Mouse (Mus musculus) liver, adult 2 months (tissue): ENCODE results near the gene Elac2.

Experiments
- CTCF ChIP-seq: fragments of 200-500 bp; IDR thresholded peaks from 2 replicates; pipeline ENCODE4 v1.5.1; 2011; ENCODE audit warnings: low read depth, low read length, control low read depth
- POLR2A ChIP-seq: fragments of 200-500 bp; IDR thresholded peaks from 2 replicates; pipeline ENCODE4 v1.6.1; 2011; ENCODE audit warnings: low read length, control low read depth; ENCODE audit not compliant: insufficient read depth; ENCODE audit errors: extremely low read depth

DNA sequence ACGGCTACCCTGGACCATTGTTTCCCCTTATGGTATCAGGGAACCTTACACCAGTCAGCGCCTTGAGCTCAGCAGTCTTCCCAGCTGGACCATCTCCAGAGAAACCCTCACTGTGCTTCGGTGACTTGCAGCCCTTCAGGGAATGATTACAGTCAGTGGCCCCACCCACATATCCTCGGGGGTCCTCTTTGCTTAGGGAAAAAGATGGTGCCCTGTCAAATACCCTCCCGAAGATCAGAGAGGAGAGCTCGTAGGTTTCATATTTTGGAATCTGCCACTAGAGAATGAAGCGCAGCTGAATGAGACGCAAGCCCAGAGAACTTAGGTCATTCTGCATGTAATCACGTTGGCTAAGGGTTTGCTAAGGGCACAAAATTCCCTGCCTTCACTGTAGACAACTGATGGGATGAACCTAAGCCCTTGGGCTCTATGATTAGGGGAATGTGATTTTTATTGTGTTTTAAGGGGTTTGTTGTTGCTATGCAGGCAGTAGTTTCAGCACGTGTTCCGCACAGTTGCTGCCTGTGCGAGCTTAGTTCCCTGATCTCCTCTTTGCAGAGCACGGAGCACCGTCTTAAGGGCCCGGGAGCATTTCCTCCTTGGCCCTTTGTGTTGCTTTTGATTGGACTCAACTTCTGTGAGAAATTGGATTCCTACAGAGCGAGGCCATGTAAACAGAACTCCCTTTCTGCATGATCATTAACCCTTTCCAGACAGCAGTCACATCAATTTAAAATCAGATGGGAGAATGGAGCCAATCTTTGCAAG lies 21.7 kb upstream of the Elac2 start:
- no peak for TF ChIP-seq CTCF
- TF ChIP-seq POLR2A = no peak
